Mouse (Mus musculus): ENCODE measurements around the gene Rps6kl1. TPM values are rescaled to one million over a fixed set of nuclear protein-coding genes. Genes with fewer than 3 reads are reported as not detected.
A peak's percentile ranks its signal among the peaks of the same experiment; 100 is the strongest.

Gene Rps6kl1
- polyA plus RNA-seq, 1 experiment from 2014 or later = 2.4 TPM

DNA sequence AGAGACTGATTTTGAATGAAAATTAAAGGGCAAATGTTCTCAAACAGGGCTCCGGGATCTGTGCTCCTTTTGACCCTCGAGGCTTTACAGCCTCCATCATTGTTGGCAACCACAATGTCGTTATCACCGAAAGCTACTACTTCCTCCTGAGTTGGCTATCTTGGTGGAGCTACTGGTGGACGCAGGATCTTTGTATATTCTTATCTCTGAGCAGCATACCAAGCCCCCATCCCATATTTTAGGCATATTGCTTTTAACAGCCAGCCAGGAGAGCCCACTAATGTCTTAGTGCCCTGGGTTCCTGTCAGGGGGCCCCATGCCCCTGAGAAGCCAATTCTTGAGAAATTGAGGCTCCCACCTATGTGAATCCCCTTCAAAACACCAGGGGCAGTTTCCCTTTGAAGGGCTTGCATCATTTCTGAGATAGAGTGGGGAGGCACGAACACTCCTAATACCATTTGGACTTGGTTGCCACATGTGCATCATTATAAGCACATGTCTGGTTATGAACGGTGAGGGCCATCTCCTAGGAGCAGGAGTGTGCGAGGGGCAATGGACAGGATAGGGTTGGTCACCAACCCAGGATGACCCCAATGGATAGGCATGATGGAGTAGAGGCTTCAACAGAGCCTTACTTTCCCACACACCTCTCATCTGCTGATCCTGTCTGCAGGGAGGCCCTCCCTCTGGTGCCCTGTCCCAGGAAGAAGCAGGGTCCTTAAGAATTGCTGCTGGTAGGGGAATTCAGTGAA lies 16.8 kb downstream of the Rps6kl1 start:
- H3K4me2 ChIP-seq (replicated peaks) = no peak overlapping the region
- H3K4me3 ChIP-seq (replicated peaks) = no peak overlapping the region
- 78% methylated on average over 8 of the region's 8 CpGs for WGBS
- H3K9ac ChIP-seq = no peak overlapping the region
- no peak overlapping the region for H3K27ac ChIP-seq
- no peaks in the 10 kb centered on the region for H3K27me3 ChIP-seq (replicated peaks)
- peaks cover 43% of the 10 kb centered on the region for H3K36me3 ChIP-seq
- ATAC-seq = no peak
- H3K4me1 ChIP-seq (replicated peaks) = 0 out of 2 replicates have a peak, but pooled peaks cover 2% of the 10 kb centered on the region
- no peaks in the 10 kb centered on the region for H3K9me3 ChIP-seq

GRCm38 (mm10) chr12:85131361-85131760 lies 19.7 kb downstream of the Rps6kl1 start:
- Histone ChIP-seq H3K9ac (no peak overlapping the region), H3K36me3 (peaks cover 56% of the 10 kb centered on the region), H3K9me3 (no peaks in the 10 kb centered on the region), H3K27ac (no peak overlapping the region), H3K4me3 (replicated peaks) (no peak overlapping the region), H3K4me1 (replicated peaks) (0 out of 2 replicates have a peak, but pooled peaks cover 1% of the 10 kb centered on the region), H3K27me3 (replicated peaks) (no peaks in the 10 kb centered on the region), H3K4me2 (replicated peaks) (no peak overlapping the region)
- no peak for ATAC-seq
- 93% methylated on average over 6 of the region's 6 CpGs for WGBS

GRCm38 (mm10) chr12:85129426-85129978 lies 21.6 kb downstream of the Rps6kl1 start:
- Histone ChIP-seq H3K36me3 (peaks cover 55% of the 10 kb centered on the region), H3K4me2 (replicated peaks) (no peak overlapping the region), H3K27me3 (replicated peaks) (no peaks in the 10 kb centered on the region), H3K4me3 (replicated peaks) (no peak overlapping the region), H3K9me3 (no peaks in the 10 kb centered on the region), H3K4me1 (replicated peaks) (no peaks in the 10 kb centered on the region), H3K9ac (no peak overlapping the region), H3K27ac (no peak overlapping the region)
- ATAC-seq = no peak
- WGBS = 93% methylated on average over 9 of the region's 9 CpGs

DNA sequence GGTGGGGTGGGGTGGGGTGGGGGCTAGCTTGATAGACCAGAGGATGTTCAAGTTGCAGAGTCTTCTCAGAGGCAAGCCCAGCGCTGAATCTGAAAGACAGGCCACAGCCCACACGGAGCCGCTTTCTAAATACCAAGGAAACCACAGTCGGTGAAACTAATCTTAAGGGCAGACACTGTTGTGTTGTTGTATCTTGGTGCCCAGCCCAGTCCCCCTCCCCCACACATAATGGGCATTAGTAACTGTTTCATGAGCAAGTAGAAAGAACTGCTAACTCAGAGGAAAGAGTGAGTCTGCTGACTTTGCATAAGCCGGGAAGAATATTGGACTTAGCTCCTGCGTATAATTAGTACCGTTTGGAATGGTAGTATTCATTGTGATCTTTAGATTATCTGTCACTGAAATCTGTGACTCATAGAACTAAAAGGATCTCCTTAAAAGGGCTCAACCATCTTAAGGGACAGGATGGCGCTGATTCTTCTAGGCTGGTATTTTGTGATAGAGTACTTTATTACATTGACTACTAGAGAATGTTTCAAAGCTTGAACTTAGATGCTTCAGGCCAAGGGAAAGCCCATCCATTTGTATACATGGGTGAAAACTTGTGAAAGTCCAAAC lies 24.0 kb downstream of the Rps6kl1 start:
- ATAC-seq = no peak

DNA sequence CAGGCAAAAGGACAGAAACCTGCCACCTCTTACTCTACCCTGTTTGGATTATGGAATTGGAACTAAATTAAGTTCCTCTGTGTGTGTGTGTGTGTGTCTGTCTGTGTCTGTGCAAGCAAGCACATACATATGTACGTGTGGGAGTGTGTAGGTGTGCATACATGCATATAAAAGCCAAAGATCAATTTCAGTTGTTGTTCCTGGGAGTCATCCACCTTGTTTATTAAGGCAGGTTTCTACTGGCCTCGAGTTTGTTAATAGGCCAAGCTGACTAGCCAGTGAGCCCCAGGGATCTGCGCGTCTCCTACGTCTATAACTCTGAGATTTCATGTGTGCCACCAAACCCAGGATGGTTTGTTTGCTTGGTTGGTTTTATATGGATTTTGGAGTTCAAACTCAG lies 26.3 kb downstream of the Rps6kl1 start:
- Histone ChIP-seq H3K4me2 (replicated peaks) (no peak overlapping the region), H3K27ac (no peak overlapping the region), H3K36me3 (peaks cover 49% of the 10 kb centered on the region), H3K9ac (no peak overlapping the region), H3K9me3 (no peaks in the 10 kb centered on the region), H3K27me3 (replicated peaks) (no peaks in the 10 kb centered on the region), H3K4me1 (replicated peaks) (no peaks in the 10 kb centered on the region), H3K4me3 (replicated peaks) (no peak overlapping the region)
- WGBS = 94% methylated on average over 5 of the region's 5 CpGs
- no peak for ATAC-seq

More for the DNA sequence above, 24.0 kb downstream of the Rps6kl1 start:
- Histone ChIP-seq H3K27me3 (replicated peaks) (no peaks in the 10 kb centered on the region), H3K9me3 (no peaks in the 10 kb centered on the region), H3K9ac (no peak overlapping the region), H3K4me1 (replicated peaks) (no peaks in the 10 kb centered on the region), H3K36me3 (peaks cover 58% of the 10 kb centered on the region), H3K27ac (no peak overlapping the region), H3K4me2 (replicated peaks) (no peak overlapping the region), H3K4me3 (replicated peaks) (no peak overlapping the region)
- WGBS = 80% methylated on average over 8 of the region's 8 CpGs

DNA sequence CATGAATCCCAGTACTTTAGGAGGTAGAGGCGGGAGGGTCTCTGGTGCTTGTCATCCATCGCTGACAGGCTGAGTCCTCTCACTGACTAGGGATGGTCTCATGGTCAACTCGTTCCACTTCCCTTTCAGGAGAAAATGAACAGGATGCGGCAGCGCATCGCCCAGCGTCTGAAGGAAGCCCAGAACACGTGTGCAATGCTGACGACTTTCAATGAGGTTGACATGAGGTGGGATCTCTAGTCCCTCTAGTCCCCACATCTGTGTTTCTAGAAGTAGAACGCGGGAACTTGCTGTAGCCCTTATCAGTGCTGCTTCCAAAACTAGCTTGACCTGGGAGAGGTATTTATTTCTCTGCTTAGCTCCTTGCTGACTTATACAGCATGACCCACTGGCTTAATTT lies 27.4 kb downstream of the Rps6kl1 start:
- Histone ChIP-seq H3K9ac (no peak overlapping the region), H3K4me1 (replicated peaks) (no peaks in the 10 kb centered on the region), H3K27me3 (replicated peaks) (no peaks in the 10 kb centered on the region), H3K9me3 (no peaks in the 10 kb centered on the region), H3K36me3 (peaks cover 47% of the 10 kb centered on the region), H3K4me2 (replicated peaks) (no peak overlapping the region), H3K27ac (no peak overlapping the region), H3K4me3 (replicated peaks) (no peak overlapping the region)
- WGBS = 85% methylated on average over 11 of the region's 11 CpGs
- no peak for ATAC-seq

DNA sequence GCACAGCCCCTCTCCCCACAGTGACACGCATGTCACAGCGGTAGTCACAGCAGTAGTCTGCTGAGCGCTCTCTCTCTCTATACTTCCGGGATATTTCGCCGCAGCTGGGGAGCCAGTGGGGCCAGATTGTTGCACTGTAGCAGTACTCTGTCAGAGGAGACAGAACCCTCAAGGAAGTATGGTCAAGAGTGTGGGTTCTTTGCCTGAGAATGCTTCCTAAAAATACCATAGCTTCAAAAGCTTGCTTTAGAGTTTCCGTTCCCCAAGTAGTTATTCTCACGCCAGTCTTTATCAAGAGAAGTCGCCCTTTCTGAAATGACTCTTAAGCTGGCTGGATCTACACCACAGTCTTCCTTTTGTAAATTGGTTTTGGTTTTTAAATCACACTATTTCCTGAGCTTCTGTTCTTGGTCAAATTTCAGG lies 27.9 kb downstream of the Rps6kl1 start:
- WGBS = 94% methylated on average over 9 of the region's 9 CpGs
- Histone ChIP-seq H3K9me3 (no peaks in the 10 kb centered on the region), H3K9ac (no peak overlapping the region), H3K27me3 (replicated peaks) (no peaks in the 10 kb centered on the region), H3K4me3 (replicated peaks) (no peak overlapping the region), H3K27ac (no peak overlapping the region), H3K4me1 (replicated peaks) (no peaks in the 10 kb centered on the region), H3K4me2 (replicated peaks) (no peak overlapping the region), H3K36me3 (peaks cover 45% of the 10 kb centered on the region)
- ATAC-seq = no peak

- no peak for ATAC-seq
- H3K36me3 ChIP-seq = peaks cover 43% of the 10 kb centered on the region
- 89% methylated on average over 9 of the region's 9 CpGs for WGBS
Measured at GRCm38 (mm10) chr12:85121806-85122459, 29.1 kb downstream of the Rps6kl1 start.

DNA sequence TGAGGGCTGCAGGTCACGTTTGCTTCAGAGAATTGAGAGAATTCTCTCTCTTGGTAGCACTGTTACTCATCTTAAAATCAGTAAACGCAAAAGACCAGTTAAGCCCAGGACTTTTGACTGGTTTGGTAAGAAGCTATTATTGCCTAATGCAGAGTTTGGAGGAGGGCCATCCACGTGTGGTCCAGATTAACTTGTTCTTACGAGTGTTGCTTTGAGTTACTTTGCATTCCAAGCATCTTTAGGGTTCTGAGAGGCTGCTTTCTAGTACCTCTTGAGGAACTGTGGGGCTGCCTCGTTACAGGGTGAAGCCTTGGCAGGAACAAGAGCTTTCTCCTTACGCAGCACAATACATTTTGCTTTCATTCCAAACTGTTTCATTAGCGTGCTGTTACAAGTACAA lies 35.4 kb downstream of the Rps6kl1 start:
- WGBS = 85% methylated on average over 7 of the region's 7 CpGs
- Histone ChIP-seq H3K27ac (no peak overlapping the region), H3K27me3 (replicated peaks) (no peaks in the 10 kb centered on the region), H3K9me3 (no peaks in the 10 kb centered on the region), H3K4me1 (replicated peaks) (peaks cover 8% of the 10 kb centered on the region), H3K4me2 (replicated peaks) (no peak overlapping the region), H3K9ac (no peak overlapping the region), H3K36me3 (0 out of 2 replicates have a peak, but pooled peaks cover 9% of the 10 kb centered on the region), H3K4me3 (replicated peaks) (no peak overlapping the region)
- no peak for ATAC-seq

More at GRCm38 (mm10) chr12:85121806-85122459, 29.1 kb downstream of the Rps6kl1 start:
- no peak overlapping the region for H3K9ac ChIP-seq
- no peaks in the 10 kb centered on the region for H3K4me1 ChIP-seq (replicated peaks)
- H3K9me3 ChIP-seq = no peaks in the 10 kb centered on the region
- no peak overlapping the region for H3K4me3 ChIP-seq (replicated peaks)
- no peak overlapping the region for H3K27ac ChIP-seq
- no peaks in the 10 kb centered on the region for H3K27me3 ChIP-seq (replicated peaks)
- no peak overlapping the region for H3K4me2 ChIP-seq (replicated peaks)

DNA sequence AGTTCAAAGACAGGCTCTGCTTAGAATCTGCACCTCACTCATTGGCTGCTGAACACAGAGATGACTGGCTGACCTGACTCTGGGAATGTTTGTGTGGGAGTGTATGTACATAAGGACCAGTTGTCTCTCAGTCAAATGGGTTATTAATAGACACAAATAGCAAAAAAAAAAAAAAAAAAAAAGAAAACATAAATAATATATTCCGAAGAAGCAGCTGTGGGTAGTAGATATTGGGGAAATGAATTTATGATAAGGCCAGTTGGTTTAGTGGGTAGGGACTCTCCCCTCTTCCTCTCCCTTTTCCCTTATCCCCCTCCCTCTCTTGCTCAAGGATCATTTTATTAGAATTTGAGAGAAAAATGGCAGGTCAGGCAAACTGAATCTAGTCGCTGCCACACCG lies 37.1 kb downstream of the Rps6kl1 start:
- no peak overlapping the region for H3K27ac ChIP-seq
- no peaks in the 10 kb centered on the region for H3K27me3 ChIP-seq (replicated peaks)
- ATAC-seq = no peak
- peaks cover 11% of the 10 kb centered on the region for H3K4me1 ChIP-seq (replicated peaks)
- no peak overlapping the region for H3K4me2 ChIP-seq (replicated peaks)
- 91% methylated on average over 3 of the region's 3 CpGs for WGBS
- H3K9ac ChIP-seq = no peak overlapping the region
- H3K4me3 ChIP-seq (replicated peaks) = no peak overlapping the region
- H3K36me3 ChIP-seq = 0 out of 2 replicates have a peak, but pooled peaks cover 6% of the 10 kb centered on the region
- no peaks in the 10 kb centered on the region for H3K9me3 ChIP-seq

GRCm38 (mm10) chr12:85113337-85113736 lies 37.7 kb downstream of the Rps6kl1 start:
- ATAC-seq = no peak
- Histone ChIP-seq H3K9ac (no peak overlapping the region), H3K9me3 (no peaks in the 10 kb centered on the region), H3K27me3 (replicated peaks) (no peaks in the 10 kb centered on the region), H3K27ac (0 out of 2 replicates have a peak overlapping the region, but pooled peaks have one; percentile 34), H3K4me1 (replicated peaks) (peaks cover 11% of the 10 kb centered on the region), H3K4me3 (replicated peaks) (no peak overlapping the region), H3K36me3 (no peaks in the 10 kb centered on the region), H3K4me2 (replicated peaks) (0 out of 2 replicates have a peak overlapping the region, but pooled peaks have one; percentile 57)
- 79% methylated on average over 3 of the region's 3 CpGs for WGBS
